Mouse (Mus musculus) gastrocnemius, postnatal 4 days (tissue): ENCODE measurements around the gene Ltbp4. TPM values are rescaled to one million over a fixed set of nuclear protein-coding genes. Genes with fewer than 3 reads are reported as not detected.
A peak's percentile ranks its signal among the peaks of the same experiment; 100 is the strongest.

Experiments
- DNase-seq, 2 experiments: peaks; one replicate each; pipeline ENCODE4 v3.0.0; 2021 to 2022; ENCODE audit warnings: low spot score in 2 of 2, mixed read lengths in 2 of 2
- total RNA-seq, 2 experiments: library from RNA; stranded (reverse); gene quantifications; 2 replicates each; pipeline ENCODE4 v1.2.3; 2021

The Ltbp4 gene
- total RNA-seq, 2 experiments from 2014 or later = 152 to 169 TPM

DNA sequence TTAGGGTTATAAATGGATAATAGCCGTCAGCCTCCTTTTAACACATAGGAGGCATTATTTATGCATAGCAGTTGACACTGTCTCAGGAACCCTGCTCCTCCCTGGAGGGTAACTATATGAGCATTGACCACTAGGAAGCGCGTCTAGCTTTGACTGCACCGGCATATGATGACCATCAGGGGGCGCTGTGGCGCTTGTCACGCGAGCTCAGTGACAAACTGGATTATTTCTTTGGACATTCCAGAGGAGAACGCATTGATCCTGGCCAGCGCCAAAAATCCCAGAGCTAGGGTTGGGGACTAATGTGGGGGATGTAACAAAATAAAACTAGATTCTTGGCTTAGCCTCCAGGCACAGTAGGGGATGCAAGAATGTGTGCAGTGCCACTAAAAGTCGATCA is 35.3 kb downstream of the Ltbp4 start:
- peak; percentile 66 to 75 for DNase-seq

DNA sequence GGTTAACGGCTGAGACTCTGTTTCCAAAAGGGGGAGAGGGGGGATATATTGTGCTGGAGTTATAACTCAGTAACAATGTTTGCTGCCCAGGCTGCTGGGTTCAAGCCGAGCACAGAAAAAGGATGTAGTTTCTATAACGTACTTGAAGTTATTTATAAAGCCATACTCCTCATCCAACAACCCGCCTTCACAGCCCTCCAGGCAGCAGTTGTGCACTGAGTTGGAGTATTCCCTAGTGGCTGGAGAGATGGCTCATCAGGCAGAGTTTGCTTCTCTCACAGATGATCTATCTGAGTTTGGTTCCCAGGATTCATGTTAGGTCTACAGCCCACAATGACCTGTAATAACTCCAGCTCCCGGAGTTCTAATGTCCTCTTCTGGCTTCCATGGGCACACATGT is 36.7 kb downstream of the Ltbp4 start:
- no peak for DNase-seq

GRCm38 (mm10) chr7:27300351-27300750 is 37.1 kb downstream of the Ltbp4 start:
- no peak for DNase-seq

GRCm38 (mm10) chr7:27298816-27299215 is 38.7 kb downstream of the Ltbp4 start:
- no peak for DNase-seq

- no peak for DNase-seq
These were observed 39.4 kb downstream of the Ltbp4 start for GRCm38 (mm10) chr7:27298033-27298610.

GRCm38 (mm10) chr7:27296518-27296917 is 41.0 kb downstream of the Ltbp4 start:
- DNase-seq = no peak

GRCm38 (mm10) chr7:27295956-27296355 is 41.5 kb downstream of the Ltbp4 start:
- no peak for DNase-seq

- DNase-seq = peak in 1 of 2 experiments; percentile 48
These were observed 45.6 kb downstream of the Ltbp4 start for GRCm38 (mm10) chr7:27291795-27292466.

GRCm38 (mm10) chr7:27290555-27290954 is 46.9 kb downstream of the Ltbp4 start:
- no peak for DNase-seq

GRCm38 (mm10) chr7:27288732-27289131 is 48.8 kb downstream of the Ltbp4 start:
- DNase-seq = no peak

- DNase-seq = peak in 1 of 2 experiments; percentile 69
These were observed 51.8 kb downstream of the Ltbp4 start for GRCm38 (mm10) chr7:27285698-27286066.

GRCm38 (mm10) chr7:27284865-27285697 is 52.4 kb downstream of the Ltbp4 start:
- peak; percentile 55 to 70 for DNase-seq

DNA sequence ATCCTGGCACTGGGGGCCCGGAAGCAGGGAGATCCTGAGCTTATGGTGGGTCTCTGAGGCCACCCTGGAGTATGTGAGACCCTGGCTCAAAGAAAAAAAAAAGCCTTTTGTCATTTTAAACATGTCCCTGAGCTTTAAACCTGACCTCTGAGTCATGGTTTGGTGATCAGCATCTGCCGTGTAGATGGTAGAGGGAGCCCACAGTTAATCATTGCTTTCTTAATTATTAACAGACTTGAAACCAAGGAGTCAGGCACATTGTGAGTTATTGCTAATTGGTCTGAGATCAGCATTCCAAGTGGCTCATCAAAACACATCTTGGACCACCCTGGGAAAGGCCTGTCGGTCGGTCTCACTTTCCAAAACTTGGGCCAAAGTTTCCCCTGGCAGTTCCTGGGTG is 55.3 kb downstream of the Ltbp4 start:
- DNase-seq = no peak

GRCm38 (mm10) chr7:27281717-27282116 is 55.8 kb downstream of the Ltbp4 start:
- no peak for DNase-seq

DNA sequence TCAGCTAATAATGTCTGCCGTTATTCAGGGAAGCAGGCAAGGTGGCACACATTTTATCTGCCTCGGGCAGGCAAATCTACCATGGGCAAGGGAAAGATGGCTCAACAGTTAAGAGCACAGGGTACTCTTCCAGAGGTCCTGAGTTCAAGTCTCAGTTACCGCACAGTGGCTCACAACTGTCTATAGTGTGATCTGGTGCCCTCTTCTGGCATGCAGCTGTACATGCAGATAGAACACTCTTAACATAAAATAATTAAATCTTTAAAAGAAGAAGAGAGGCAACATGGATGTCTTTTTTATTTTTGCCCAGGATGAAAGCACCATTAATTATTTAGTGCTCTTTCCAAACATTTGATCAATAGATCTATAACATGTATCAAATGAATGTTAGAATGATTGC is 60.3 kb downstream of the Ltbp4 start:
- DNase-seq = no peak

DNA sequence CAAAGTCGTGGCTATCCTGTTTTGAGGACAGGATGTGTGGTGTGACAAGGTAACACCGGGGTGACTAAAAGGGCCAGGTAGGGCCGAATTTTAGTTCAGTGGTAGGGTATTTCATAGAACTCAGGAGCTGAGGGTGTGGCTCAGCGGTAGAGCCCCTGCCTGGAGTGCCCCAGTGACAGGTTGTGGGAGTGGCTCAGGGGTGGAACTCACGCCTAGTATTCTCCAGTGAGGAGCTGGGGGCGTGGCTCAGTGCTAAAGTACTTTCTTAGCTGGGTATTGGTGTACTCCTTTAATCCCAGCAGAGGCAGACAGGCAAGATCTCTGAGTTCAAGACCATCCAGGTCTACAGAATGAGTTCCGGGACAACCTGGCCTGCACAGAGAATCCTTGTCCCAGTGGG is 61.5 kb downstream of the Ltbp4 start:
- no peak for DNase-seq

DNA sequence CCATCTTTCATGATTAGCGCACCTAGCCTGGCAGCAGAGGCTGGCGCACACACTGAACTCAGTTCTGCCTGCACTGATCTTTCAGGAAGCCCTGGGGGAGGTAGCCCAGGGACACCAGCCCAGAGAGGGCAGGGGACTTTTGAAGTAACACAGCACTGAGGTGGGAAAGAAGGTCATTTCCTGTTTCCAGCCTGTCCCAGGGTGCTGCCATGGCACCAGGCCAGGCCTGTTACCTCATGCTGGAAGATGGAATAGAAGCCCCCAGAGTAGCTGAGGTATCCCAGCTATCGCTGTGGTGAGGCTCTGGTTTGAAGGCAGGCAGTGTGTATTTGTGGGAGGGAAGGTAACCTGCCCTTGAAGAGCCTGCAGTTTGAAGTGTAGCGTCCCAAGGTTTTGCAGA is 62.6 kb downstream of the Ltbp4 start:
- DNase-seq = no peak

DNA sequence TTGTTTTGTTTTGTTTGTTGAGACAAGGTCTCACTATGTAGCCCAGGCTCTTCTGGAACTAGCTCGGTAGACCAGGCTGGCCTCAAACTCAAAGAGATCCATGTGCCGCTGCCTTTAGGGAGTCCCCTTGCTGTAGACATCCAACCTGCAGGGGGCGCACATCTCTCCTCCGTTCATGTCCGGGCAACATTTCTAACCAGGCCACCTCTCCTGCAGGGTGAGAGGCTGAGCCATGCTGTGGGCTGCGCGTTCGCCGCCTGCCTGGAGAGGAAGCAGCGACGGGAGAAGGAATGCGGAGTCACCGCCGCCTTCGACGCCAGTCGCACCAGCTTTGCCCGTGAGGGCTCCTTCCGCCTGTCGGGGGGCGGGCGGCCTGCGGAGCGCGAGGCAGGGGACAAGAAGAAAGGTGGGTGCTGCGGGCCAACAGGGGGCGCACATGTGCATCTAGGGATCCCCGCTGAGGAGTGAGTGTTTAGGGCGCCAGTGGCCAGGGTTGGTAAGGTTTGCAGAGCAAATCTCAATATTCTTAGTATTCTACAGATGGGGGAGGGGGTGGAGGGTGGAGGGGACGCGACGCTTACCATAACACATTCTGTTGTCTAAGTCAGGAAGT is 63.6 kb downstream of the Ltbp4 start:
- DNase-seq = no peak

DNA sequence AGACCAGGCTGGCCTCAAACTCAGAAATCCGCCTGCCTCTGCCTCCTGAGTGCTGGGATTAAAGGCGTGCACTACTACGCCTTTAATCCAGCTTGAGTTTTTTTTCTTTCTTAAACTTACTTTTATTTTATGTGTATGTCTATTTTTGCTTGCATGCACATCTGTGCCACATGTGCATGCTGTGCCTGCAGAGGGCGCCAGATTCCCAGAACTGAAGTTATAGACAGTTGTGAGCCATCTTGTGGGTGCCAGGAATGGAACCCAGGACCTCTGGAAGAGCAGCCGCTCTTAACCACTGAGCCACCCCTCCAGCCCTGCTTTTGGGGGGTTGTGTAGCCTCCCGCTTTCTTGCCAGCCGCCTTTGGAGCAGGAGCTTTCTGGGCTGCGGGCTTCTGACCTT is 66.1 kb downstream of the Ltbp4 start:
- DNase-seq = no peak

DNA sequence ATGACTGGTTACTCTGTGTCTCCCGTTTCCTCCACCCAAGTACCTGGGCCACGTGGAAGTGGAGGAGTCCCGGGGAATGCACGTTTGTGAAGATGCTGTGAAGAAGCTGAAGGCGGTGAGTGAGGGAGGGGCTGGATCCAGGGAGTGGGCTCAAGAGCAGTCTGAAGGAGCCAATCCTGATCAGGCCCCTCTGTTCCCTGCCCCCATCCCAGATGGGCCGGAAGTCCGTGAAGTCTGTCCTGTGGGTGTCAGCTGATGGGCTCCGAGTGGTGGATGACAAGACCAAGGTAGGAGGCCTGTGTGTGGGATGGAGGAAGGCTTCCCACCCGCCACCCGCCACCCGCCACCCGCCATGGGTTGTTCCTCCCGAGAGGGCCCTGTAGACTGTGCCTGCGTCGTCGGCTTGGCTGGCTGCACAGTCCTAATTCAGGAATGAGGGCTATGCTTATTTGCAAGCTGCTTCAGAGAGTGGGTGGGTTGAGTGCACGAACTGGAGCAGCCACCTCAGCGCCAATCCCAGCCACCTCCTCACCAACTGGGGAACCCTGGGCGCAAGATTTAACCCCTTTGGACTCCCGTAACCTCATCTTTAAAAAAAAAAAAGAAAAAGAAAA is 70.9 kb downstream of the Ltbp4 start:
- no peak for DNase-seq

- no peak for DNase-seq
These were observed 72.7 kb downstream of the Ltbp4 start for GRCm38 (mm10) chr7:27264761-27265160.
